In genomic region chr16:92019141-92020118, GRCm38 (mm10) we compare ENCODE assay signal across 8 mouse cellular contexts. TPM values are rescaled to one million over a fixed set of nuclear protein-coding genes. Genes with fewer than 3 reads are reported as not detected.
A peak's percentile ranks its signal among the peaks of the same experiment; 100 is the strongest.
DNase-seq lines count a peak whose midpoint lies in the region; ATAC-seq and TF ChIP-seq lines count a peak whose summit lies in the region.

No protein-coding gene starts in this region.

- peak overlapping the region; percentile 70 for H3K4me3 ChIP-seq in gastrocnemius, adult 2 months
- H3K4me3 ChIP-seq in liver, adult 2 months (ENCODE audit: insufficient read depth, low read depth, low read length) = peak overlapping the region; percentile 69
- H3K4me3 ChIP-seq in midbrain, embryonic 16.5 days (ENCODE audit: low read depth, low read length) = peak overlapping the region; percentile 40
- H3K4me3 ChIP-seq in stomach, embryonic 16.5 days (replicated peaks; ENCODE audit: low read length) = peak overlapping the region; percentile 31

- TF ChIP-seq POLR2A in liver, adult 2 months (IDR thresholded peaks at IDR 0.05; ENCODE audit: extremely low read depth, insufficient read depth, low read length) = no peak

- no peaks in the 10 kb centered on the region for H3K36me3 ChIP-seq in liver, adult 2 months (ENCODE audit: control insufficient read depth, insufficient read depth, low read length)
- H3K36me3 ChIP-seq in midbrain, embryonic 16.5 days (ENCODE audit: control insufficient read depth, insufficient read depth, low read length) = no peaks in the 10 kb centered on the region
- H3K36me3 ChIP-seq in stomach, embryonic 16.5 days (ENCODE audit: control insufficient read depth, insufficient read depth, low read length) = no peaks in the 10 kb centered on the region

- H3K79me2 ChIP-seq in liver, adult 2 months (ENCODE audit: control insufficient read depth, insufficient read depth, low read length) = no peaks in the 10 kb centered on the region

- H3K4me1 ChIP-seq in liver, adult 2 months (ENCODE audit: control insufficient read depth, insufficient read depth, low read length) = no peaks in the 10 kb centered on the region
- H3K4me1 ChIP-seq in midbrain, embryonic 16.5 days (ENCODE audit: control insufficient read depth, insufficient read depth, low read length) = peaks cover 9% of the 10 kb centered on the region
- H3K4me1 ChIP-seq in stomach, embryonic 16.5 days (ENCODE audit: control insufficient read depth, insufficient read depth, low read length) = peaks cover 3% of the 10 kb centered on the region; the same call in 1 of the 2 replicates

- peak overlapping the region; percentile 72 for H3K27ac ChIP-seq in gastrocnemius, adult 2 months
- no peak overlapping the region; the same call in 1 of the 2 replicates for H3K27ac ChIP-seq in liver, adult 2 months (replicated peaks; ENCODE audit: insufficient read depth, low read depth, low read length)
- H3K27ac ChIP-seq in midbrain, embryonic 16.5 days (ENCODE audit: low read length) = peak overlapping the region; percentile 62
- H3K27ac ChIP-seq in stomach, embryonic 16.5 days (ENCODE audit: low read length) = 0 out of 2 replicates have a peak overlapping the region, but pooled peaks have one; percentile 4

- no peaks in the 10 kb centered on the region for H3K9me3 ChIP-seq in midbrain, embryonic 16.5 days (replicated peaks; ENCODE audit: control insufficient read depth, low read length, poor library complexity, severe bottlenecking)
- no peaks in the 10 kb centered on the region for H3K9me3 ChIP-seq in stomach, embryonic 16.5 days (replicated peaks; ENCODE audit: control insufficient read depth, low read length)

- intact Hi-C loops in gastrocnemius, adult 2 months (cut with DNase I) = no loop called here

- peak; percentile 71; the same call in 1 of the 2 replicates for ATAC-seq in midbrain, embryonic 16.5 days
- ATAC-seq in stomach, embryonic 16.5 days (ENCODE audit: insufficient read depth, low FRiP score) = no peak

- no peak for TF ChIP-seq CTCF in gastrocnemius, adult 2 months (IDR thresholded peaks at IDR 0.05)
- TF ChIP-seq CTCF in liver, adult 2 months (IDR thresholded peaks at IDR 0.05; ENCODE audit: low read depth, low read length) = no peak

- H3K27me3 ChIP-seq in liver, adult 2 months (ENCODE audit: control insufficient read depth, insufficient read depth, low read length) = no peaks in the 10 kb centered on the region
- H3K27me3 ChIP-seq in midbrain, embryonic 16.5 days (ENCODE audit: control insufficient read depth, insufficient read depth, low read depth, low read length) = no peaks in the 10 kb centered on the region
- H3K27me3 ChIP-seq in stomach, embryonic 16.5 days (ENCODE audit: control insufficient read depth, insufficient read depth, low read length) = no peaks in the 10 kb centered on the region

- H3K9ac ChIP-seq in liver, adult 2 months (ENCODE audit: low read depth, low read length) = peak overlapping the region; percentile 67
- peak overlapping the region; percentile 42 for H3K9ac ChIP-seq in midbrain, embryonic 16.5 days (ENCODE audit: low read depth, low read length)
- H3K9ac ChIP-seq in stomach, embryonic 16.5 days (ENCODE audit: low read length) = peak overlapping the region; percentile 61

- peak; percentile 37 for DNase-seq in gastrocnemius, adult 2 months
- no peak for DNase-seq in gastrocnemius, adult 8-10 months (ENCODE audit: low spot score in 2 of 2)
- peak; percentile 64 for DNase-seq in embryo, embryonic 10 days (ENCODE audit: low spot score)
- DNase-seq in heart, adult 9 months (ENCODE audit: low spot score in 2 of 2) = peak; percentile 13 to 33
- DNase-seq in kidney, adult 18-20 months = peak; percentile 45
- DNase-seq in liver, adult 2 months (ENCODE audit: extremely low read depth, low read depth, low spot score) = peak; percentile 9

- WGBS in liver, adult 2 months = 12% methylated on average over 26 of the region's 26 CpGs
- 6% methylated on average over 26 of the region's 26 CpGs for WGBS in midbrain, embryonic 16.5 days
- WGBS in stomach, embryonic 16.5 days = 13% methylated on average over 26 of the region's 26 CpGs

- peak overlapping the region; percentile 70 for H3K4me2 ChIP-seq in midbrain, embryonic 16.5 days (ENCODE audit: low read length)
- H3K4me2 ChIP-seq in stomach, embryonic 16.5 days (ENCODE audit: low read depth, low read length) = peak overlapping the region; percentile 58

RNA-seq across cellular contexts. Expression of gene Mrps6, which starts 38.6 kb away (rescaled TPM):
- 10 to 100 TPM; 25.7 to 29.4 TPM for total RNA-seq in gastrocnemius, adult 2 months (2021)
- 10 to 100 TPM; 19.5 to 26.4 (median 25.1) TPM for total RNA-seq in gastrocnemius, adult 8-10 months (2022)
- total RNA-seq in liver, adult 2 months (2014; rRNA removed) = 6.1 and 9.5 TPM in 2 replicates
- 11.6 and 11.7 TPM in 2 replicates for polyA plus RNA-seq in liver, adult 2 months (2012; rRNA removed)
- 169 and 177 TPM in 2 replicates for polyA plus RNA-seq in midbrain, embryonic 16.5 days (2015; fragmentation: Nextera tagmentation; extraction: Ambion mirVana)
- polyA plus RNA-seq in stomach, embryonic 16.5 days (2015; fragmentation: Nextera tagmentation; extraction: Ambion mirVana) = 72.9 and 77.0 TPM in 2 replicates

RNA-seq across cellular contexts. Expression of gene Gm49711, which starts 38.7 kb away (rescaled TPM):
- not detected for total RNA-seq in gastrocnemius, adult 2 months (2021)
- total RNA-seq in gastrocnemius, adult 8-10 months (2022) = not detected
- total RNA-seq in liver, adult 2 months (2014; rRNA removed) = not detected in 2 replicates
- polyA plus RNA-seq in liver, adult 2 months (2012; rRNA removed) = not detected in 2 replicates
- 0.32 and 0.67 TPM in 2 replicates for polyA plus RNA-seq in midbrain, embryonic 16.5 days (2015; fragmentation: Nextera tagmentation; extraction: Ambion mirVana)
- polyA plus RNA-seq in stomach, embryonic 16.5 days (2015; fragmentation: Nextera tagmentation; extraction: Ambion mirVana) = not detected in 2 replicates

RNA-seq across cellular contexts. Expression of gene Slc5a3, which starts 38.7 kb away (rescaled TPM):
- 1 to 10 TPM; 2.3 to 7.8 TPM for total RNA-seq in gastrocnemius, adult 2 months (2021)
- 1 to 10 TPM; 1.2 to 3.2 (median 2.4) TPM for total RNA-seq in gastrocnemius, adult 8-10 months (2022)
- total RNA-seq in liver, adult 2 months (2014; rRNA removed) = 3.8 and 5.2 TPM in 2 replicates
- 0.42 and 0.53 TPM in 2 replicates for polyA plus RNA-seq in liver, adult 2 months (2012; rRNA removed)
- polyA plus RNA-seq in midbrain, embryonic 16.5 days (2015; fragmentation: Nextera tagmentation; extraction: Ambion mirVana) = 21.1 and 22.8 TPM in 2 replicates
- polyA plus RNA-seq in stomach, embryonic 16.5 days (2015; fragmentation: Nextera tagmentation; extraction: Ambion mirVana) = 4.9 and 5.1 TPM in 2 replicates

Comparison
In these comparisons a context has a peak if more than half of its experiments do, and no peak if none do; other contexts are left out.
1. DNase-seq: peak in gastrocnemius, adult 2 months (single experiment), embryo, embryonic 10 days (single experiment), heart, adult 9 months (2 of 2), kidney, adult 18-20 months (single experiment) and liver, adult 2 months (single experiment); none in gastrocnemius, adult 8-10 months (0 of 2).
2. Peak in every context shown above with its lines, with median percentiles within 50 percentile points of each other: H3K4me3 ChIP-seq and H3K9ac ChIP-seq.